Mouse (Mus musculus): ENCODE data around the gene Lrrc32. TPM values are rescaled to one million over a fixed set of nuclear protein-coding genes. Genes with fewer than 3 reads are reported as not detected.
A peak's percentile ranks its signal among the peaks of the same experiment; 100 is the strongest.

Gene Lrrc32
- total RNA-seq, 2 experiments from 2014 or later: 14.6 to 15.8 TPM

- intact Hi-C loops (cut with DNase I): no loop called here
Observed at GRCm38 (mm10) chr7:98541564-98541963, 52.5 kb downstream of the Lrrc32 start.

GRCm38 (mm10) chr7:98542267-98542666 lies 53.2 kb downstream of the Lrrc32 start:
- no peak for DNase-seq
- intact Hi-C loops (cut with DNase I): loop anchor here (2.0 kb wide), 1 partner anchor 51 kb away; no protein-coding TSS in a partner anchor

More at GRCm38 (mm10) chr7:98541564-98541963, 52.5 kb downstream of the Lrrc32 start:
- DNase-seq: no peak

- intact Hi-C loops (cut with DNase I): loop anchor here (2.0 kb wide), 1 partner anchor 52 kb away; no protein-coding TSS in a partner anchor
- DNase-seq: peak; percentile 45 to 52
Observed at GRCm38 (mm10) chr7:98542731-98543142, 53.7 kb downstream of the Lrrc32 start.

GRCm38 (mm10) chr7:98543853-98544370 lies 54.8 kb downstream of the Lrrc32 start:
- no peak for DNase-seq
- intact Hi-C loops (cut with DNase I): loop anchor here (2.0 kb wide), 1 partner anchor 53 kb away; no protein-coding TSS in a partner anchor

- no peak for DNase-seq
- intact Hi-C loops (cut with DNase I): no loop called here
Observed at GRCm38 (mm10) chr7:98544556-98544955, 55.5 kb downstream of the Lrrc32 start.

GRCm38 (mm10) chr7:98548839-98549238 lies 59.8 kb downstream of the Lrrc32 start:
- intact Hi-C loops (cut with DNase I): no loop called here
- DNase-seq: peak; percentile 27 to 43

GRCm38 (mm10) chr7:98550596-98550995 lies 61.5 kb downstream of the Lrrc32 start:
- intact Hi-C loops (cut with DNase I): no loop called here
- peak in 1 of 2 experiments; percentile 36 for DNase-seq

GRCm38 (mm10) chr7:98551041-98551440 lies 62.0 kb downstream of the Lrrc32 start:
- no peak for DNase-seq
- intact Hi-C loops (cut with DNase I): no loop called here

Other genes starting within 250 kb of the Lrrc32 start
- gene Acer3, start 168.1 kb upstream of the Lrrc32 start, total RNA-seq (2021): 10 to 100 TPM; 12.8 to 13.5 TPM
- gene Tsku, start 128.0 kb upstream of the Lrrc32 start, total RNA-seq (2021): 1 to 10 TPM; 2.8 to 3.2 TPM
- under 1 TPM in 1 of 2 experiments, not detected in 1; 0.25 TPM for gene Gucy2d, start 48.9 kb upstream of the Lrrc32 start, total RNA-seq (2021)
- 10 to 100 TPM; 25.3 to 27.3 TPM for gene Emsy, start 167.5 kb downstream of the Lrrc32 start, total RNA-seq (2021)
- gene Thap12, start 213.8 kb downstream of the Lrrc32 start, total RNA-seq (2021): 10 to 100 TPM; 71.1 to 72.8 TPM